8 mouse cellular contexts compared by ENCODE assay signal in genomic region chr1:132116606-132117005, GRCm38 (mm10). TPM values are rescaled to one million over a fixed set of nuclear protein-coding genes. Genes with fewer than 3 reads are reported as not detected.
DNase-seq lines count a peak whose midpoint lies in the region; ATAC-seq and TF ChIP-seq lines count a peak whose summit lies in the region.

No protein-coding gene starts in this region.

- no peak overlapping the region for H3K4me2 ChIP-seq in midbrain, embryonic 15.5 days
- H3K4me2 ChIP-seq in liver, postnatal 0 days (ENCODE audit: low read depth, low read length): no peak overlapping the region

- H3K4me3 ChIP-seq in midbrain, embryonic 10.5 days: peak overlapping the region; percentile 30; the same call in 1 of the 2 replicates
- no peak overlapping the region for H3K4me3 ChIP-seq in midbrain, embryonic 15.5 days
- H3K4me3 ChIP-seq in embryonic fibroblast, embryonic 13.5 days (ENCODE audit: insufficient read depth, low read length): no peak overlapping the region
- no peak overlapping the region for H3K4me3 ChIP-seq in liver, postnatal 0 days (ENCODE audit: low read depth, low read length)

- no peak for TF ChIP-seq EP300 in liver, postnatal 0 days (IDR thresholded peaks at IDR 0.05; ENCODE audit: low read depth)

- H3K9me3 ChIP-seq in midbrain, embryonic 10.5 days (replicated peaks): no peaks in the 10 kb centered on the region
- no peaks in the 10 kb centered on the region for H3K9me3 ChIP-seq in midbrain, embryonic 15.5 days
- H3K9me3 ChIP-seq in liver, postnatal 0 days (ENCODE audit: low read length): no peaks in the 10 kb centered on the region

- no peaks in the 10 kb centered on the region for H3K36me3 ChIP-seq in midbrain, embryonic 10.5 days
- H3K36me3 ChIP-seq in midbrain, embryonic 15.5 days (replicated peaks): no peaks in the 10 kb centered on the region
- H3K36me3 ChIP-seq in liver, postnatal 0 days (replicated peaks; ENCODE audit: insufficient read depth, low read length): no peaks in the 10 kb centered on the region; the same call in 1 of the 2 replicates

- peak; percentile 76 for DNase-seq in midbrain, embryonic 10.5 days (ENCODE audit: low spot score)
- peak; percentile 74 for DNase-seq in brain, embryonic 14.5 days (ENCODE audit: low read depth)
- DNase-seq in heart, postnatal 4 days: peak; percentile 80
- DNase-seq in liver, postnatal 0 days: peak; percentile 78
- DNase-seq in right cerebral cortex, adult 18-20 months: peak; percentile 60
- peak; percentile 72 for DNase-seq in urinary bladder, postnatal 25 days (ENCODE audit: low spot score)

- TF ChIP-seq CTCF in brain, embryonic 14.5 days (IDR thresholded peaks at IDR 0.05; ENCODE audit: borderline replicate concordance, extremely low read depth, insufficient read depth, insufficient read length): peak; percentile 80
- TF ChIP-seq CTCF in embryonic fibroblast, embryonic 13.5 days (IDR thresholded peaks at IDR 0.05; ENCODE audit: borderline replicate concordance, insufficient read depth, low read length): peak; percentile 56
- peak; percentile 83 for TF ChIP-seq CTCF in liver, postnatal 0 days (IDR thresholded peaks at IDR 0.05; ENCODE audit: low read depth)

- H3K27me3 ChIP-seq in midbrain, embryonic 10.5 days (ENCODE audit: low read depth, poor library complexity, severe bottlenecking): no peaks in the 10 kb centered on the region
- H3K27me3 ChIP-seq in midbrain, embryonic 15.5 days (replicated peaks): no peaks in the 10 kb centered on the region; the same call in 1 of the 2 replicates
- no peaks in the 10 kb centered on the region for H3K27me3 ChIP-seq in liver, postnatal 0 days (ENCODE audit: insufficient read depth, low read length)

- H3K9ac ChIP-seq in midbrain, embryonic 15.5 days: no peak overlapping the region
- H3K9ac ChIP-seq in liver, postnatal 0 days (replicated peaks): no peak overlapping the region

- WGBS in midbrain, embryonic 10.5 days: 21% methylated on average over 18 of the region's 18 CpGs
- WGBS in midbrain, embryonic 15.5 days: 19% methylated on average over 18 of the region's 18 CpGs
- WGBS in liver, postnatal 0 days (ENCODE audit: insufficient replicate concordance): 27% methylated on average over 18 of the region's 18 CpGs

- peaks cover 7% of the 10 kb centered on the region for H3K4me1 ChIP-seq in midbrain, embryonic 10.5 days
- H3K4me1 ChIP-seq in midbrain, embryonic 15.5 days: no peaks in the 10 kb centered on the region
- H3K4me1 ChIP-seq in embryonic fibroblast, embryonic 13.5 days (ENCODE audit: control insufficient read depth, insufficient read depth, low read length): peaks cover 3% of the 10 kb centered on the region; the same call in 1 of the 2 replicates
- no peaks in the 10 kb centered on the region for H3K4me1 ChIP-seq in liver, postnatal 0 days (ENCODE audit: insufficient read depth)

- ATAC-seq in midbrain, embryonic 15.5 days (replicated peaks): no peak
- no peak for ATAC-seq in liver, postnatal 0 days

- H3K27ac ChIP-seq in midbrain, embryonic 10.5 days (replicated peaks): no peak overlapping the region
- H3K27ac ChIP-seq in midbrain, embryonic 15.5 days: no peak overlapping the region
- no peak overlapping the region for H3K27ac ChIP-seq in embryonic fibroblast, embryonic 13.5 days (ENCODE audit: insufficient read depth, low read length)
- no peak overlapping the region for H3K27ac ChIP-seq in liver, postnatal 0 days (ENCODE audit: low read depth)

- no peak for TF ChIP-seq POLR2A in brain, embryonic 14.5 days (IDR thresholded peaks at IDR 0.05; ENCODE audit: borderline replicate concordance, extremely low read depth, insufficient read depth, insufficient read length, poor library complexity, severe bottlenecking)
- TF ChIP-seq POLR2A in embryonic fibroblast, embryonic 13.5 days (IDR thresholded peaks at IDR 0.05; ENCODE audit: low read depth, low read length): no peak

RNA-seq across cellular contexts. Expression of gene Cdk18, which starts 22.9 kb away (rescaled TPM):
- 0.68 and 0.72 TPM in 2 replicates for polyA plus RNA-seq in midbrain, embryonic 10.5 days (2016; fragmentation: Nextera tagmentation; extraction: Ambion mirVana)
- 1.1 and 1.5 TPM in 2 replicates for polyA plus RNA-seq in midbrain, embryonic 15.5 days (2015; fragmentation: Nextera tagmentation; extraction: Ambion mirVana)
- polyA plus RNA-seq in brain, embryonic 14.5 days (2012; rRNA removed): 1.3 TPM in 2 replicates
- polyA plus RNA-seq in embryonic fibroblast, embryonic 13.5 days (2011; ENCODE audit: insufficient read length, low read depth, missing spikeins): 14.0 and 28.8 TPM in 2 replicates
- total RNA-seq in heart, postnatal 4 days (2021): 1 to 10 TPM; 7.2 to 8.5 TPM
- 3.5 and 4.5 TPM in 2 replicates for polyA plus RNA-seq in liver, postnatal 0 days (2015; fragmentation: Nextera tagmentation; extraction: Ambion mirVana)

RNA-seq across cellular contexts. Expression of gene Mfsd4a, which starts 48.7 kb away (rescaled TPM):
- 8.1 and 12.1 TPM in 2 replicates for polyA plus RNA-seq in midbrain, embryonic 10.5 days (2016; fragmentation: Nextera tagmentation; extraction: Ambion mirVana)
- polyA plus RNA-seq in midbrain, embryonic 15.5 days (2015; fragmentation: Nextera tagmentation; extraction: Ambion mirVana): 7.8 and 8.5 TPM in 2 replicates
- polyA plus RNA-seq in brain, embryonic 14.5 days (2012; rRNA removed): 2.0 and 2.2 TPM in 2 replicates
- 0.25 and 0.67 TPM in 2 replicates for polyA plus RNA-seq in embryonic fibroblast, embryonic 13.5 days (2011; ENCODE audit: insufficient read length, low read depth, missing spikeins)
- total RNA-seq in heart, postnatal 4 days (2021): 1 to 10 TPM; 1.3 to 1.4 TPM
- polyA plus RNA-seq in liver, postnatal 0 days (2015; fragmentation: Nextera tagmentation; extraction: Ambion mirVana): 2.3 and 2.8 TPM in 2 replicates
